ENCODE assay signal across 16 mouse cellular contexts in genomic region chr16:30897371-30897770, GRCm38 (mm10).
"Had no signal": no experiment of that assay in that cellular context is flagged by ENCODE, and none has a peak within 500 bp of the region (broad histone marks: within the 10 kb centered on the region; RNA-seq: fewer than 3 reads in every experiment).

No protein-coding gene starts in this region.

- H3K9ac ChIP-seq: neural tube, embryonic 13.5 days; neural tube, embryonic 15.5 days; stomach, embryonic 15.5 days had no signal

- H3K4me3 ChIP-seq: neural tube, embryonic 13.5 days; neural tube, embryonic 15.5 days; stomach, embryonic 15.5 days had no signal

- H3K9me3 ChIP-seq: neural tube, embryonic 15.5 days; stomach, embryonic 15.5 days had no signal

- H3K27ac ChIP-seq: neural tube, embryonic 13.5 days; neural tube, embryonic 15.5 days; stomach, embryonic 15.5 days; stomach, postnatal 0 days had no signal

- H3K4me1 ChIP-seq: neural tube, embryonic 13.5 days; neural tube, embryonic 15.5 days; stomach, embryonic 15.5 days had no signal

- DNase-seq: retina, postnatal 1 day; right cerebral cortex, adult 18-20 months; right cerebral cortex, postnatal 14 days; right cerebral cortex, postnatal 25 days; right cerebral cortex, postnatal 4 days; spleen, adult 18-20 months; thymus, adult 18-20 months; thymus, adult 2 months; thymus, postnatal 14 days; thymus, postnatal 25 days; thymus, postnatal 36 days; thymus, postnatal 4 days had no signal

- H3K36me3 ChIP-seq: neural tube, embryonic 13.5 days; neural tube, embryonic 15.5 days; stomach, embryonic 15.5 days had no signal

- H3K27me3 ChIP-seq: neural tube, embryonic 13.5 days; neural tube, embryonic 15.5 days; stomach, embryonic 15.5 days had no signal

- H3K4me2 ChIP-seq: neural tube, embryonic 13.5 days; neural tube, embryonic 15.5 days; stomach, embryonic 15.5 days had no signal
